Mouse (Mus musculus) retina, embryonic 14.5 days (tissue): Measurements from ENCODE around the gene Pknox1.

Experiments used
- DNase-seq: peaks from one replicate; pipeline ENCODE4 v3.0.0-alpha.2; 2015; ENCODE audit warnings: low spot score

The Pknox1 gene

DNA sequence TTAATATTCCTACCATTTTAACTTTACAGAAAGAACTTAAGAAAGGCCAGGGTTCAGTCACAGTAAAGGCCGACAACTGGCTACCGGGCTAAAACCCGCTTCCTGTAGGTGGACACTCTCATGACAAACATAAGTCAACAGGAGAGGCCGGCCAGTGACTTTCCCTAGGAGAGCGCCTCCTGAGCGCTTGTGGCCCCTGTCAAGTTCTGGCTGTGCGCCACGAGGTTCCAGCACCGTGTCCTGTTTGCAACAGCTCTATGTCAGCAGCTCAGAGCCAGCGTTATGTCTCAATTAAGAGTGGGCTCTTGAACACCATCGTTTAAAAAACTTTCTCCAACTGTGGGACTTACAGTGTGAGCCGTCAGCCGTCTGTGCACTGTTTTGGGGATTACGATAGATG is 87.6 kb downstream of the Pknox1 start:
- DNase-seq, result no peak

DNA sequence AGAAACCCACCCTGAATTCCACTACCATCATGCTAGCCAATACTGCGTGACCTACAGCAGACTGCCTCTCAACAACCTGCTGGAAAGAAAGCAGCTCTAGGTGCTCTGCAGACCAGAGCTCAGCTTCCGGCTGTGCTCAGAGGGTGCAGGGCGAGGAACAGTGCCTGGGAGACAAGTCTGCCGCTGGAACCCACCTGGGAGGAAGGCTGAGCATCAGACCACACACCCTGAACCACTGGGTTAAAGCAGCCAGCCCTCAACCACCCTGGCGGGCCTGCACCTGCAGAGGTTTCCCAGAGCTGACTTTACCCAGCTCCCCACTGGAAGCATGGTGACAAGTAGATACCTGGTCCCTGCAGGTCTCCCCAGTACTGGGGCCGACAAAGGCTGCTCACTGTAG is 88.7 kb downstream of the Pknox1 start:
- DNase-seq, result no peak

DNA sequence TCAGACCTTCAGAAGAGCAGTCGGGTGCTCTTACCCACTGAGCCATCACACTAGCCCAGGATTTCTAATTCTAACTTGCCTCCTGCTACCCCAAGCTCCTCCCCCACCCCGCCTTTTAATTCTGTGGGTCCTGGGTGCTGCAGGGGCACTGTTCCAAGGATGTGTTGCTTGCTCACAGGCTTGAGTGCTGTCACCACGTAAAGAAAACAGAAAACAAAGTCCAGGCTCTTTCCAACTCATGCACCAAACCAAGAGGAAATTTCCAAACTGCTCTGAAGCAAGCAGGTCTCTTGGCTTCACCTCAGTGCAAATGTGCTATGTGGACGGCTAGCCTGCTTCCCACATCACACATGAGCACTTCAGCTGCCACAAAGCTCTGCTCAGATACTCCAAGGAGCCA is 90.8 kb downstream of the Pknox1 start:
- no peak for DNase-seq

DNA sequence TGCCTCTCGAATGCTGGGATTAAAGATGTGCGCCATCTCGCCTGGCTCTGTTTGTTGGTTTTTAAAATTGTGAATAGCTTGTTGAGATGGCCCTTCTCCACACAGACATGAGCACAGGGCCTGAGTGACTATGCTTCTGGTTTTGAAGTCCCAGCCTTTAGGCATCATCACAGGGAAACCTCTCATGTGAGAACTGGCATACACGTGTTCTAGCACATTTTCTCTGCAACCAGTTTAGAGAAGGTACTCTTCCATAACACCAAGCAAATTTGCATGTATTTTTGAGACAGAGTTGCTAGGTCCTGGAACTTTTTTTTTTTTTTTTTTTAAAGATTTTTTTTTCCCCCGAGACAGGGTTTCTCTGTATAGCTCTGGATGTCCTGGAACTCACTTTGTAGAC is 92.1 kb downstream of the Pknox1 start:
- DNase-seq, result no peak
